Mouse (Mus musculus) cerebellum, adult 9-11 months (tissue): ENCODE results near the gene Slc13a4.

Experiments used
- DNase-seq: peaks from one replicate; pipeline ENCODE4 v3.0.0; 2022

Slc13a4 gene

GRCm38 (mm10) chr6:35308037-35308436, at the start of gene Slc13a4:
Slc13a4 (minus strand) TSS chr6:35308131.
- no peak for DNase-seq

- DNase-seq, result no peak
Measured at GRCm38 (mm10) chr6:35355320-35355719, 47.4 kb upstream of the Slc13a4 start.

GRCm38 (mm10) chr6:35354622-35354998, 46.7 kb upstream of the Slc13a4 start:
- DNase-seq, result no peak

- no peak for DNase-seq
Measured at GRCm38 (mm10) chr6:35353846-35354621, 46.1 kb upstream of the Slc13a4 start.

GRCm38 (mm10) chr6:35353416-35353815, 45.5 kb upstream of the Slc13a4 start:
- no peak for DNase-seq

- DNase-seq, result no peak
Measured at GRCm38 (mm10) chr6:35352867-35353266, 44.9 kb upstream of the Slc13a4 start.

GRCm38 (mm10) chr6:35351826-35352225, 43.9 kb upstream of the Slc13a4 start:
- no peak for DNase-seq

GRCm38 (mm10) chr6:35349784-35350183, 41.9 kb upstream of the Slc13a4 start:
- no peak for DNase-seq

GRCm38 (mm10) chr6:35338640-35339039, 30.7 kb upstream of the Slc13a4 start:
- DNase-seq, result no peak

GRCm38 (mm10) chr6:35337836-35338235, 29.9 kb upstream of the Slc13a4 start:
- DNase-seq, result no peak

- no peak for DNase-seq
Measured at GRCm38 (mm10) chr6:35335452-35335851, 27.5 kb upstream of the Slc13a4 start.

- DNase-seq, result no peak
Measured at GRCm38 (mm10) chr6:35334278-35334677, 26.3 kb upstream of the Slc13a4 start.

GRCm38 (mm10) chr6:35333632-35334031, 25.7 kb upstream of the Slc13a4 start:
- no peak for DNase-seq

- peak; percentile 12 for DNase-seq
Measured at GRCm38 (mm10) chr6:35330834-35331233, 22.9 kb upstream of the Slc13a4 start.

- DNase-seq, result peak; percentile 26
Measured at GRCm38 (mm10) chr6:35329956-35330355, 22.0 kb upstream of the Slc13a4 start.

GRCm38 (mm10) chr6:35326111-35326515, 18.2 kb upstream of the Slc13a4 start, which contains the start of gene Fam180a:
Fam180a (minus strand) TSS chr6:35326141.
- no peak for DNase-seq

GRCm38 (mm10) chr6:35324306-35324705, 16.4 kb upstream of the Slc13a4 start:
- no peak for DNase-seq

- no peak for DNase-seq
Measured at GRCm38 (mm10) chr6:35323046-35323445, 15.1 kb upstream of the Slc13a4 start.

GRCm38 (mm10) chr6:35321105-35321504, 13.2 kb upstream of the Slc13a4 start:
- DNase-seq, result no peak

GRCm38 (mm10) chr6:35319850-35320249, 11.9 kb upstream of the Slc13a4 start:
- DNase-seq, result no peak

- DNase-seq, result no peak
Measured at GRCm38 (mm10) chr6:35313520-35313919, 5.6 kb upstream of the Slc13a4 start.

GRCm38 (mm10) chr6:35309406-35309805, 1.5 kb upstream of the Slc13a4 start:
- DNase-seq, result no peak

- DNase-seq, result no peak
Measured at GRCm38 (mm10) chr6:35307136-35307535, 795 bp downstream of the Slc13a4 start.

GRCm38 (mm10) chr6:35303355-35303900, 4.5 kb downstream of the Slc13a4 start:
- DNase-seq, result no peak

- no peak for DNase-seq
Measured at GRCm38 (mm10) chr6:35302581-35302980, 5.3 kb downstream of the Slc13a4 start.
